Mouse (Mus musculus): ENCODE data around the gene Adamts15. TPM values are rescaled to one million over a fixed set of nuclear protein-coding genes. Genes with fewer than 3 reads are reported as not detected.
A peak's percentile ranks its signal among the peaks of the same experiment; 100 is the strongest.

Gene Adamts15
- polyA plus RNA-seq, 1 experiment from 2014 or later = 1.9 TPM

DNA sequence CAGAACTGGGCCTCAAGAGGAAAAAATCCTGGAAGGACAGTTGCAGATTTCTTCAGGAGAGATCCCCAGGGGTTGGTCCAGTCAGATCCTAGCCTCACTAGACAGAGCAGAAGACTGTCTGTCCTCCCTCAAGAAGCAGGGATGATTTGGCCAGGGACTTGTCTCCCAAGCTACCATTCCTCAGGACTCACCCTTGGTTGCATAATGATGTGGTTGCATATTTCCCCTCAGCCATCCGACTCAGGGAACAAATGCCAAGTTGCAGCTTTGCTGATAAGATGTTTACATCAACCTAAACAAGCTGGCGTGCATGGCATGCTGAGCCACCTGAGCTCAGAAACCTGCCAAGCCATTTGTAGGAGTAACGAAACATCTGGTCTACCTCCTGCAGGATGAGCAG, 27.2 kb upstream of the Adamts15 start:
- WGBS = 66% methylated on average over 3 of the region's 3 CpGs
- H3K4me1 ChIP-seq (replicated peaks; ENCODE audit: control insufficient read depth, insufficient read depth) = no peaks in the 10 kb centered on the region
- no peak overlapping the region for H3K9ac ChIP-seq (ENCODE audit: low read length)
- TF ChIP-seq EP300 (optimal IDR thresholded peaks at IDR 0.05) (no peak), CTCF (IDR thresholded peaks at IDR 0.05; ENCODE audit: low read depth) (no peak)
- ATAC-seq (ENCODE audit: low FRiP score, low TSS enrichment) (no peak), DNase-seq (ENCODE audit: low spot score) (no peak)
- no peaks in the 10 kb centered on the region for H3K9me3 ChIP-seq (ENCODE audit: control insufficient read depth, low read length)
- H3K36me3 ChIP-seq (ENCODE audit: control insufficient read depth, insufficient read depth, low read length) = no peaks in the 10 kb centered on the region
- no peak overlapping the region for H3K4me2 ChIP-seq (replicated peaks; ENCODE audit: low read depth)
- H3K27ac ChIP-seq (replicated peaks) = no peak overlapping the region
- H3K27me3 ChIP-seq (ENCODE audit: control insufficient read depth, insufficient read depth, low read length) = no peaks in the 10 kb centered on the region
- no peak overlapping the region for H3K4me3 ChIP-seq (ENCODE audit: low read depth, low read length)

DNA sequence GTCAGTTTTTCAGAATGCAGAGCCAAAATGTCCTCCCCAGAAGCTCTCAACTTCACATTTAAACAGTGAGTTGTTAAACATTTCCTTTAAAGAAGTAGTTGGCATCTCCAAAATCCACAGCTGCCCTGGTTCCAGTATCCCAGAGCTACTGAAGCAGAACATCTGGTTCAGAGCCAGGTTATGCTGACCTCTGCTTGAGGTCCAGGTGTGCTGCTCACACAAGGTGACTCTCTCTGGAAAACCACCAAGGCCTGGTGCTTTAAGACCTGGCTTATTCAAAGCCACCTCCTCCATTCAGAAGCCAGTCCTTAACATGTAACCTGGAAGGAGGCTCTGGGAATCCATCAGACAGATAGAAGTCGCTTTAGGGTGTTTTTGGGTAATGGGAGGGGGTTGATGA, 23.0 kb upstream of the Adamts15 start:
- no peak overlapping the region for H3K4me2 ChIP-seq (replicated peaks; ENCODE audit: low read depth)
- H3K4me3 ChIP-seq (ENCODE audit: low read depth, low read length) = no peak overlapping the region
- H3K4me1 ChIP-seq (replicated peaks; ENCODE audit: control insufficient read depth, insufficient read depth) = no peaks in the 10 kb centered on the region
- no peak for DNase-seq (ENCODE audit: low spot score)
- H3K9me3 ChIP-seq (ENCODE audit: control insufficient read depth, low read length) = no peaks in the 10 kb centered on the region
- 65% methylated on average over 1 of the region's 1 CpGs for WGBS
- no peaks in the 10 kb centered on the region for H3K36me3 ChIP-seq (ENCODE audit: control insufficient read depth, insufficient read depth, low read length)
- no peak overlapping the region for H3K27ac ChIP-seq (replicated peaks)
- TF ChIP-seq CTCF (IDR thresholded peaks at IDR 0.05; ENCODE audit: low read depth) = no peak
- no peak for TF ChIP-seq EP300 (optimal IDR thresholded peaks at IDR 0.05)
- peaks cover 3% of the 10 kb centered on the region; the same call in 1 of the 2 replicates for H3K27me3 ChIP-seq (ENCODE audit: control insufficient read depth, insufficient read depth, low read length)
- no peak for ATAC-seq (ENCODE audit: low FRiP score, low TSS enrichment)
- no peak overlapping the region for H3K9ac ChIP-seq (ENCODE audit: low read length)

DNA sequence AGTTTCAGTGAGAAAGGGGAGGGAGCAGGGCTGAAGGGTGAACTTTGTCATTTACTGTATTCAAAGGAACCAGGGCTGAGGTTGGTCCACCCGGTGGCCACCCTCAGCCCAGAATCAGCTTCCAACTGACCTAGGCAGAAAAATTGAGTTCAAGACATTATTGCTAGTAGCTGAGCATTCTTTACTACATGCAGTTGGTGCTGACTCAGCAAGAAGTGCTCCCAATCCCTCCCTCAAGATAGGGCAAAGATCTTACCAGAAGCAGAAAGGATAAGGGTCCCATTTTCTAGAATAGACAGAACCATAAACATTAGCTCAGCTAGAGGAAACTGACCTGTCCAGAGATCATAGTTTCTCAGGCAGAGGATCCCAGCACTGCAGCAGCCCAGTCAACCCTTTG, 22.0 kb upstream of the Adamts15 start:
- Histone ChIP-seq H3K27ac (replicated peaks) (no peak overlapping the region), H3K9ac (ENCODE audit: low read length) (no peak overlapping the region; the same call in 1 of the 2 replicates), H3K4me1 (replicated peaks; ENCODE audit: control insufficient read depth, insufficient read depth) (no peaks in the 10 kb centered on the region), H3K4me2 (replicated peaks; ENCODE audit: low read depth) (peak overlapping the region; percentile 95), H3K36me3 (ENCODE audit: control insufficient read depth, insufficient read depth, low read length) (no peaks in the 10 kb centered on the region), H3K27me3 (ENCODE audit: control insufficient read depth, insufficient read depth, low read length) (peaks cover 3% of the 10 kb centered on the region; the same call in 1 of the 2 replicates), H3K9me3 (ENCODE audit: control insufficient read depth, low read length) (no peaks in the 10 kb centered on the region), H3K4me3 (ENCODE audit: low read depth, low read length) (peak overlapping the region; percentile 60)
- ATAC-seq (ENCODE audit: low FRiP score, low TSS enrichment) (no peak), DNase-seq (ENCODE audit: low spot score) (no peak)
- WGBS = 20% methylated on average over 1 of the region's 1 CpGs
- no peak for TF ChIP-seq CTCF (IDR thresholded peaks at IDR 0.05; ENCODE audit: low read depth)
- no peak for TF ChIP-seq EP300 (optimal IDR thresholded peaks at IDR 0.05)

DNA sequence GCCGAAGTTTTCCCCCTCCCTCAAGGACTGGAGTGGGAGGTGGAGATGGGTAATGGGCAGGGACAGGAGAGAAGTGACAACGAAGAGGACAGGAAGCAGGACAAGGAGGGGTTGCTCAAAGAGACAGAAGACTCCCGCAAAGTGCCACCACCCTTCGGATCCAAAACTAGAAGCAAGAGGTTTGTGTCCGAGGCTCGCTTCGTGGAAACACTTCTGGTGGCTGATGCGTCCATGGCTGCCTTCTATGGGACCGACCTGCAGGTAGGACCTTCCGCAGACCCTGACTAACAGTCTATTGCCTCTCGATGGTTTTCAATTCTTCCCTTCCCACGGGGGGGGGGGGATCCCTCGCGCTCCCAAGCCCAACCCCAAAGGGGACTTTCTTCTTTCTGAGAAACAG, 21.1 kb upstream of the Adamts15 start:
- peak overlapping the region; percentile 50; the same call in 1 of the 2 replicates for H3K27ac ChIP-seq (replicated peaks)

DNA sequence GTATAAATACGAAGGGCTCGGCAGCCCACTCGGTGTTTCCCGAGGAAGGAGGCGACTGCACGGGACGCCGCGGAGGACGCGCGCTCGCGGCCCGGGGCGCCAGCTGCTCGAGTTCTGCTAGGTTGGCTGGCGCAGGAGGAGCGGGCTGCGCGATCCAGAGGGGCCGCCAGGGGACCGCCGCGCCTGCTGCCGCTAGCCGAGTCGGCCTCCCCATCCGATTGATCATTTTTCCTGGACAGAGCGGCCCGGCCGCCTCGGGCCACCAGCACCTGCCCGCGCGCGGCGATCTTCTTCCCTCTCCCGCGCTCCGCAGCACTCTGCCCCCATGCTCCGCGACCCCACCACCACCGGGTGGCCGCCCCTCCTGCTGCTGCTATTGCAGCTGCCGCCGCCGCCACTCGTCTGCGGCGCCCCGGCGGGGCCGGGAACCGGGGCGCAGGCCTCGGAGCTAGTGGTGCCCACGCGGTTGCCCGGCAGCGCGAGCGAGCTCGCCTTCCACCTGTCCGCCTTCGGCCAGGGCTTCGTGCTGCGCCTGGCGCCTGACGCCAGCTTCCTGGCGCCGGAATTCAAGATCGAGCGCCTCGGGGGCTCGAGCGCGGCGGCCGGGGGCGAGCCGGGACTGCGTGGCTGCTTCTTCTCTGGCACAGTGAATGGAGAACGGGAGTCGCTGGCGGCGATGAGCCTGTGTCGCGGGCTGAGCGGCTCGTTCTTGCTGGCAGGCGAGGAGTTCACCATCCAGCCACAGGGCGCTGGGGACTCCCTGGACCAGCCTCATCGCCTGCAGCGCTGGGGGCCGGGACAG, 20.5 kb upstream of the Adamts15 start, which contains the start of gene Adamts8:
TSS of gene Adamts8 (plus strand) at position 51 of the 802 bp plus-strand sequence.
- Histone ChIP-seq H3K9ac (ENCODE audit: low read length) (peak within 1 kb of the TSS; percentile 64), H3K27me3 (ENCODE audit: control insufficient read depth, insufficient read depth, low read length) (peaks cover 3% of the 10 kb centered on the region; the same call in 1 of the 2 replicates), H3K9me3 (ENCODE audit: control insufficient read depth, low read length) (no peaks in the 10 kb centered on the region), H3K4me2 (replicated peaks; ENCODE audit: low read depth) (peak within 1 kb of the TSS; percentile 95), H3K4me3 (ENCODE audit: low read depth, low read length) (peak within 1 kb of the TSS; percentile 60), H3K36me3 (ENCODE audit: control insufficient read depth, insufficient read depth, low read length) (no peaks in the 10 kb centered on the region), H3K27ac (replicated peaks) (peak within 1 kb of the TSS; percentile 50; the same call in 1 of the 2 replicates), H3K4me1 (replicated peaks; ENCODE audit: control insufficient read depth, insufficient read depth) (no peaks in the 10 kb centered on the region)
- TF ChIP-seq EP300 (optimal IDR thresholded peaks at IDR 0.05) (no peak), CTCF (IDR thresholded peaks at IDR 0.05; ENCODE audit: low read depth) (peak; percentile 63)
- WGBS = under 1% methylated on average over 90 of the region's 96 CpGs
- ATAC-seq (ENCODE audit: low FRiP score, low TSS enrichment) (peak; percentile 55), DNase-seq (ENCODE audit: low spot score) (peak; percentile 56)

More for the DNA sequence above, 21.1 kb upstream of the Adamts15 start:
- DNase-seq (ENCODE audit: low spot score) = no peak
- WGBS = 1% methylated on average over 14 of the region's 14 CpGs
- H3K27me3 ChIP-seq (ENCODE audit: control insufficient read depth, insufficient read depth, low read length) = peaks cover 3% of the 10 kb centered on the region; the same call in 1 of the 2 replicates
- no peak for TF ChIP-seq EP300 (optimal IDR thresholded peaks at IDR 0.05)
- no peak for TF ChIP-seq CTCF (IDR thresholded peaks at IDR 0.05; ENCODE audit: low read depth)
- peak overlapping the region; percentile 64 for H3K9ac ChIP-seq (ENCODE audit: low read length)
- peak overlapping the region; percentile 60 for H3K4me3 ChIP-seq (ENCODE audit: low read depth, low read length)
- H3K36me3 ChIP-seq (ENCODE audit: control insufficient read depth, insufficient read depth, low read length) = no peaks in the 10 kb centered on the region
- ATAC-seq (ENCODE audit: low FRiP score, low TSS enrichment) = no peak
- H3K4me1 ChIP-seq (replicated peaks; ENCODE audit: control insufficient read depth, insufficient read depth) = no peaks in the 10 kb centered on the region
- H3K4me2 ChIP-seq (replicated peaks; ENCODE audit: low read depth) = peak overlapping the region; percentile 95
- no peaks in the 10 kb centered on the region for H3K9me3 ChIP-seq (ENCODE audit: control insufficient read depth, low read length)

DNA sequence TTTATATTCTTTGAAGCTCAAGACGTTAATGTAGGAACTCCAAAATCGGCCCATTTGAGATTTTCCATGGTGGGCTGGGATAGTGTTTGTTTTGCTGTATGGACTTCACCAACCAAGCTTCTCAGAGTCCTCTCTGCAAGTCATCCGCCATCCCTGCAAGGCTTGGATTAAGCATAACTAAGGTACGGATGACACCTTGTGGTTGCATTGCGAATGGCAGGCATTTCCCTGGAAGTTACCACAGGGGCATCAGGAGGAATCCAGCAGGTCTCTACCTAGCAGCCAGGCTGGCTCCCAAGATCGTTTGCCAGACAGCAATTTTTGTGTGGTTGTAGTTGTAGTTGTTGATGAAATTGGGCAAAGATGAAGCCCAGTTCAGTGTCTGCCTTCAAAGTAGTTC, 18.1 kb upstream of the Adamts15 start:
- DNase-seq (ENCODE audit: low spot score) (peak; percentile 88), ATAC-seq (ENCODE audit: low FRiP score, low TSS enrichment) (peak; percentile 59; the same call in 1 of the 2 replicates)
- H3K9me3 ChIP-seq (ENCODE audit: control insufficient read depth, low read length) = no peaks in the 10 kb centered on the region
- 5% methylated on average over 6 of the region's 6 CpGs for WGBS
- no peaks in the 10 kb centered on the region for H3K36me3 ChIP-seq (ENCODE audit: control insufficient read depth, insufficient read depth, low read length)
- H3K27me3 ChIP-seq (ENCODE audit: control insufficient read depth, insufficient read depth, low read length) = peaks cover 5% of the 10 kb centered on the region; the same call in 1 of the 2 replicates
- TF ChIP-seq EP300 (optimal IDR thresholded peaks at IDR 0.05) = no peak
- TF ChIP-seq CTCF (IDR thresholded peaks at IDR 0.05; ENCODE audit: low read depth) = peak; percentile 99
- H3K9ac ChIP-seq (ENCODE audit: low read length) = no peak overlapping the region
- H3K4me2 ChIP-seq (replicated peaks; ENCODE audit: low read depth) = no peak overlapping the region
- H3K4me3 ChIP-seq (ENCODE audit: low read depth, low read length) = no peak overlapping the region
- no peak overlapping the region for H3K27ac ChIP-seq (replicated peaks)
- H3K4me1 ChIP-seq (replicated peaks; ENCODE audit: control insufficient read depth, insufficient read depth) = no peaks in the 10 kb centered on the region

Measured in stomach, postnatal 0 days (tissue).